Mouse (Mus musculus) spleen, postnatal 14 days (tissue): ENCODE measurements around the gene Gm17657.
"Not testable (repeated sequence)": the region's sequence is repeated elsewhere in the genome, so short reads cannot be mapped to it uniquely, and the experiment has no call there.

Source experiments
- DNase-seq, 2 experiments: peaks; one replicate each; pipeline ENCODE4 v3.0.0; 2021 to 2022; ENCODE audit warnings: low spot score in 2 of 2

Gene Gm17657

DNA sequence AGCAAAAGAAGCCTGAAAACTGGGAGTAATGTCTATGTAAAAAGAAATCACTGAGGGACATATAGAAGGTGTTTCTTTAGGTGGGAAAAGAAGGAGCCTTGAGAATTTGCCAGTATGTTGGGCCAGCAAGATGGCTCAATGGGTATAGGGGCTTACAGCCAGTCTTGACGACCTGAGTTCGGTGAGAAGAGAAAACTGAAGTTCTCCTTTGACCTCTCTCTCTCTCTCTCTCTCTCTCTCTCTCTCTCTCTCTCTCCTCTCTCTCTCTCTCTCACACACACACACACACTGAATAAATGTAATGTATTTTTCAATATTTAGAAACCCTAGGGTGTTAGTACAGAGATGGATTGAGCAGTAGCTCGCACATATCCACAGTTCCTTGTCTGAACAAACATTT, 944 bp downstream of the Gm17657 start:
- DNase-seq, result no peak

DNA sequence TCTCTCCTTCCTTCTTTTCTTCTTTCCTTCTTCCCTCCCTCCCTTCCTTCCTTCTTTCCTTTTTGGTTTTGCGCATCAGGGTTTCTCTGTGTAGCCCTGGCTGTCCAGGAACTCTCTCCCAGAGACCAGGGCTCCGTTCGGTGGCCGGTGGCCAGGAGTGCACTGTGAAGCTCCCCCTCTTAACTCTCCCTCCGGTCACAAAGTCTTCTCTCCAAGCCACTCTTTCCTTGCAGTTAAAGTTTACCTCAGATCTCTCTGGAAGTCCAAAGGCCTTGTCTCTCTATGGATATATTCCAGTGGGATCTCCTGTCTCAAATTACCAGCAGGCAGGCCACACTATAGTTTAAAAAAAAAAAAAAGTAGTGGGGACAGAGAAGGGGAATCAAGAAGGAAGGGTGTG, 4.2 kb downstream of the Gm17657 start:
- no peak for DNase-seq

DNA sequence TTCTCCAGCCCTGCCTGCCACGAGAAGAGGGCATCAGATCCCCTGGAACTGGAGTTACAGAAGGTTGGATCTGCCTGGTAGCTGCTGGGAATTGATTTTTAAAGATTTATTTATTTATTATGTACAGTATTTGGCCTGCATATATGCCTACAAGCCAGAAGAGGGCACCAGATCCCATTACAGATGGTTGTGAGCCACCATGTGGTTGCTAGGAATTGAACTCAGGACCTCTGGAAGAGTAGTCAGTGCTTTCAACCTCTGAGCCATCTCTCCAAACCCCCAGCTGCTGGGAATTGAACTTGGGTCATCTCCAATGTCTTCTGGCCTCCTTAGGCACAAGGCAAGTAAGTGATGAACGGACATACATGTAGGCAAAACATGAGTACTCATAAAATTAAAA, 5.4 kb downstream of the Gm17657 start:
- no peak for DNase-seq

DNA sequence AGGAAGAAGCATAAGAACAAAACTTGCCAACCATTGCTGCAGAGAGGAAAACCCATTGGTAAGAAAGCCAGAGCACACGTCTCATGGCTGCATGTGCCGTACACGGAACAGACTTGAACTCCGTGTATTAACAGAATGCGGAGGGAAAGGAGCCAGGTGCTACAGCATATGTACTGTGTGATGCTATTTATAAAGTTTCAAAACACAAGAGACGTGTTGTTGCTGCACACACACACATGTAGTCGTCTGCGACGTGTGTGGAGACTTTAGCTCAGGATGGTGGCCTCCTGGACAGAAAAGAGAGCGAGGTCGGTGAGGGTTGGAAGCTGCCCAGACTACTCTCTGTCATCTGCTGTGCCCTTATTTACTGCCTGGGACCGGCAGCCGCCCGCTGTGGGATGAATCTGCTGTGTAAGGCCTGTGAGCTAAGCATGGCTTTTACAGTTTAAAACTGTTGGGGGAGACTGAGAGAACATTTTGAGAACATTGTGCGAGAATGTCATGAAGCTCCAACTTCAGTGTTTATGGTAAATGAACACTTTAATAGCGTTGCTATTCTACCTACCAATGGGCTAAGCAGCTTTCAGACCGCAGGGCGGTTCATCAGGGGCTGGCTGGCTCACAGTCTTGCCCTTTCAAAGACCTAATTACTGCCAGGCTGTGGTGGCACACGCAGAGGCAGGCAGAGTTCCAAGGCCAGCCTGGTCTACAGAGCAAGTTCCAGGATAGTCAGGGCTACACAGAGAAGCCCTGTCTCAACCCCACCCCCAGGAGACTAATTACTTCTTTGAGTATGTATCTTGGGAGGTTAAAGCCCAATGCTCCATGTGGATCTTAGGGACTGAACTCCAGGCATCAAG, 6.4 kb downstream of the Gm17657 start:
- no peak for DNase-seq

DNA sequence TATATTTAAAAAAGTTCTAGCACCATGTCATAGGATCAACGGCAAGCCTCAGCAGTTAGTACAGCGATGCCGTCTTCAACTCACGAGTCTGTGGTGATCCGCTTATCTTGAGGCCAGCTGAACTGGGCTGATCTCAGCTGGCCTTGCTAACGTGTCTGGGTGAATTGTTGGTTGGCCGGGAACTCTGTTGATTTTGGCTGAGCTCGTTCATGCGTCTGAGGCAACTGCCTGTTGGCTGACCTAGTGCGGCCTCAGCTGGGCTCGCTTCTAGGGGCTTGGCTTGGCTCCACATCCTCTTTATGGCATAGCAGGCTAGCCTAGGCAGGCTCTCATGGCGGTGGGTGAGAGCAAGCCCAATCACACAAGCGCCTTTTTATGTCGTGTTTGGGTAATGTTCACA, 8.0 kb downstream of the Gm17657 start:
- DNase-seq, result no peak

DNA sequence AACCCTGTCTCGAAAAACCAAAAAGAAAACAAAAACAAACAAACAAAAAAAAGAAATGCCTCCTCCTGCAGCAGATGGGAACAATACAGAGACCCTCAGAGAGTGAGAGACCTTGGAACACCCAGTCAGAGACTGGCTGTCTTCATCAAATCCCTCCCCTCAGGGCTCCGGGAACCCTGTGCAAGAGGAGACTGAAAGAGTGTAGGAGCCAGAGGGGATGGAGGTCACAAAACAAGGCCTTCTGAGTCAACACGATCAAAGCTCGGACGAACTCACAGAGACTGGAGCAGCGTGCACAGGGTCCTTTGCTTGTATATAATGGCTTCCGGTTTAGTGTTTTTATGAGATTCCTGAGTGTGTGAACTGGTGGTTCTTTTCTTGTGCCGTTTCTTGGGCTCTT, 9.0 kb downstream of the Gm17657 start:
- DNase-seq, result no peak

DNA sequence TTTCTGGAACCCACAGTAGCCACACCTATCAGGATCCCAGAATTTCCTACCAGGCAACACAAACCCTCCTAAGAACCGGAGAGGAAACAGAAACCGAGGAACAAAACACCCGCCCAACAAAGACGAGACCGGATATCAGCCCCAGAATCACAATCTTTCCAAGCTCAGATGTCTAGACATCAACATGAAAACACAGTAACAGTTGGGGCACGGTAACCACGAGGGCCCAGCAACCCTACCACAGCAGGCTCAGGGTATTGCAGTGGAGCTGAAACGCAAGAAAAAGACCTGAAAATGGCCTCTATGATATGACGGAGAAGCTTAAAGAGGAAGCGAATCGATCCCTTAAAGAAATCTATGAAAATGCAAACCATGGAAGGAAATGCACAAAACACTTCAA, 15.6 kb downstream of the Gm17657 start:
- DNase-seq, result no peak

DNA sequence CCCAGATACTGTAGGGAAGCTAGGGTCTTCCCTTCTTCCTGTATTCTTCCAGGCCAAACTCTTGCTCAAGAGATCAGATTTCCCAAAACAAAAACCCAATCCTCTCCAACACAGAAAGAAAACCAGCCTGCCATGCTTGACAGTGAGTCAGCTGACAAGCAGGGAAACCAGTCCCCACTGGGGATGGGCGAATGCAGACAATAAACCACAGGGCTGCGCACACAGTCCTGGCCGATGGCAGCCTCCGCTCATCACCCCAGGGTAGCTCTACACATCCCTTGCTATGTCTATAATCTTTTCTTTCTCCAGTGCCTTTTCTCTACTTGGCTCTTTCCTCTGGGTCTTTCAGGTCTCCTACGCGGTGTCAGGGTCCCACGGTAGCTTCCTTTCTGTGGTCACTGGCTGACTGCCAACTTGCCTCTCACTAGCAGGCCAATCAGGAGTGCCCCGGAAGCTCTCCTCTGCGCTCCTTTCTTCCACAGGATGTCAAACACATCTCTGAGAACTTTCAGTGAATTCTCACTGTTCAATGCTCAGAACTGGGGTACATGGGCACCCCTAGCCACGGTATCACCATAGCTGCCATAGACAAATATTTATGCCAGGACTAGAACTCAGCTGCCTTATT, 17.6 kb downstream of the Gm17657 start:
- no peak for DNase-seq

DNA sequence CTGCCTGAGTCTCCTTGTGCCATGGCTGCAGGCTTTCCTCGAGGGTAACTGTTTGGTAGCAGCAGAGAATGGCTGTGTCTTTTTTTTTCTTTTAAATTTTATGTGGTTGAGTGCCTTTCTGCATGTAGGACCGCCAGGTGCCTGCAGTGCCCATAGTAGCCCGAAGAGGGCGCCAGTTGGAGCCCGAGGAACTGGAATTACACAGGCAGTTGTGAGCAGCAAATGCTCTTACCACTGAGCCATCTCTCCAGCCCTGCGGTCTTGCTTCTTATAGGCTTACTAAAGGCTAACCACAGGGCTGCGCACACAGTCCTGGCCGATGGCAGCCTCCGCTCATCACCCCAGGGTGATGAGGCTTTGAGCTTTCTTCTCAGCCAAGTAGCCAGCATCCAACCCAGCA, 18.2 kb downstream of the Gm17657 start:
- DNase-seq, result no peak

DNA sequence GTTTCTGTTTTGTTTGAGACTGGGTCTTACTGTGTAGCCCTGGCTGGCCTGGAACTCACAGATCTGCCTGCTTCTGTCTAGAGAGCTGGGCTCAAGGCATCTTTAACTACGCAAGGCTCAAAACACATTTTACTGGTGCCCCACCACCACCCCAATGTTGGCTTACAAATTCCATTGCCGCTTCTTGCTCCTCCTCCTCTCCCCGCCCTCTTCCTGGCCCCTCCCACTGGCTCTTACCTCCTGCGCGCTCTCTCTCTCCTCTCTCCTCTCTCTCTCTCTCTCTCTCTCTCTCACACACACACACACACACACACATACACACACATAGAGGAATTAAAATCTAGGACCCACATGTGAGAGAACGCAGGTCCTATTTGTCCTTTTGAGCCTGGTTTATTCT, 18.9 kb downstream of the Gm17657 start:
- no peak for DNase-seq

DNA sequence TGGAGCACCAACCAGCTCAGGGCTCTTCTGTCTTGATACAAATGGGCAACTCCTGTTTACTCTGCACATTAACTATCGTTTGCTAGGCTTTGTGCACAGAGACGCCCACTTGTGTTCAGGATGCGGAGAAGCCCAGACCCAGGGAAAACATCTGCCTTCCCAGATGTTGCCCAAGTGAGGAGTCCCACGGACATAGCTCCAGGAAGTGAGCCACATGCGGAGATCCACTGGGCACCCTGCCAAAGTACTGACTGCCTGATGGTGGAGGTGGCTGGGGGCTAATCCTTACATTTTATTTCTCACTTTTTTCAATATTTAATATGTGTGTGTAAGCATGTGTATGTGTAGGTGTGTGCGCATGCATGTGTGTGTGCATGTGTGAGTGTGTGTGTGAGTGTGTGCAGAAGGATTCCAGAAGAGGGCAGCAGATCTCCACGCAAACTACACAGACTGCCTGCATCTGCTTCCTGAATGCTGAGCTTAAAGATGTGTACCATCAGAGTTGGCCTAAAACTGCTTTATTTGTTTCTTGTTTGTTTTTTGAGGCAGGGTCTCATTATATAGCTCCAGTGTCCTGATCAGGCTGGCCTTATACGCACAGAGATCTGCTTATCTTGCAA, 20.8 kb downstream of the Gm17657 start:
- no peak for DNase-seq

DNA sequence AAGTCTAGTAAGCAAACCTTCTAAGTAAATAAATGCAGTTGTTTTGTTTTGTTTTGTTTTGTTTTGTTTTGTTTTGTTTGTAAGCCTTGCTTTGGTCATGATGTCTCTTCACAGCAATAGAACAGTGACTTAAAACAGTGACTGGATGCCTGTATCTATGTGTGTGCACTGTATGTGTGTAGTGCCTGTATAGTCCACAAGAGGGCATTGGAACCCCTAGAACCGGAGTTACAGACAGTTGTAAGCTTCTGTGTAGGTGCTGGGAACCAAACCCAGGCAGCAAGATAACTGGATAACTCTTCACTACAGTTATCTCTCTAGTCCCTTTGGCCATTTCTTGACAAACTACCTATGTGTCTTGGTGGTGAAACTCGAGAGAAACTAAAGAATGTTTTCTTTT, 23.8 kb downstream of the Gm17657 start:
- DNase-seq, result no peak

DNA sequence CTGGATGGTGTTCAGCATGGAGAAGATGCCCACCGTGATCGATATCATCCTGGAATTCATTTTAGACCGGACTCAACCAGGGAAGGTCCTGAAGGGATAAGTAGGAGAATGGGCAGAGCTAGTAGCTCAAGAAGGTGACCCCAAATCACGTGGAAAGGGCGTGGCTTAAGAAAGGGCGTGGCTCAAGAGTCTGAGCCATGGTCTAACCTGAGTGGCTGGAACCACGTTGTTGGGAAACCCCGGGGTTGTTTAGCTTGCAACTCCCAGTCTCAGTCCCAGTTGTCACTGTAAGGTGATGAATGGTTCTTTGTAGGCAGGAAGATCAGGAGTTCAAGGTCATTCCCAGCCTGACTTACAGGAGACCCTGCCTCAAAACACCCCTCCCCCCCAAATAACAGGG, 29.7 kb downstream of the Gm17657 start:
- no peak for DNase-seq

DNA sequence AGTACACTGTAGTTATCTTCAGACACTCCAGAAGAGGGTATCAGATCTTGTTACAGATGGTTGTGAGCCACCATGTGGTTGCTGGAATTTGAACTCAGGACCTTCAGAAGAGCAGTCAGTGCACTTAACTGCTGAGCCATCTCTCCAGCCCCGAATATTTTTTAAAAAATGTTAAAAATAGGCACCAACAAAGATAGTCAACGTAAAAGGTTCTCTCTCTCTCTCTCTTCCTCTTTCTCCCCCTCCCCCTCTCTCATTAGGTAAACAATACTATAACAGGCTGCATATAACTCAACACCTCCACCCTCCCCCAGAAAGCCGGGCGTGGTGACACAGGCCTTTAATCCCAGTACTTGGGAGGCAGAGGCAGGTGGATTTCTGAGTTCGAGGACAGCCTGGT, 30.8 kb downstream of the Gm17657 start:
- not testable (repeated sequence) for DNase-seq

DNA sequence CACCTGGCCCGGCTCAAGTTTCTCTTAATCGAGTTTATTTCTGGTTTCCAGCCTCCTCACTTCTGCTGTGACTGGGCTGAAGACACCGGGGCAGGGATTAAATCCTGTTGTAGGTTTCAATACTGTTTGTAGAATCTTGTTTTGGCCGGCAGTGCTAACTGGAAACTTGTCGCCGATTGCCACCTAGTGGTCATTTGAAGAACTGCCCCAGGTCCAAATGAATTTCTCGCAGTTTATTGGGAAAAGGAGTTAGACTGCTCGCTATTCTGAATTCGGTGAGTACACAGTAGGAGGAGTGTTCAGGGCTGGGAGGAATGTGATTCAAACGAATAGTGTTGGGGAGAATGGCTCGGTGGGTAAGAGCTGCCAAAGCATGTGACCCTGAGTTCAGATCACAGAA, 35.0 kb downstream of the Gm17657 start:
- DNase-seq, result peak; percentile 55 to 79

DNA sequence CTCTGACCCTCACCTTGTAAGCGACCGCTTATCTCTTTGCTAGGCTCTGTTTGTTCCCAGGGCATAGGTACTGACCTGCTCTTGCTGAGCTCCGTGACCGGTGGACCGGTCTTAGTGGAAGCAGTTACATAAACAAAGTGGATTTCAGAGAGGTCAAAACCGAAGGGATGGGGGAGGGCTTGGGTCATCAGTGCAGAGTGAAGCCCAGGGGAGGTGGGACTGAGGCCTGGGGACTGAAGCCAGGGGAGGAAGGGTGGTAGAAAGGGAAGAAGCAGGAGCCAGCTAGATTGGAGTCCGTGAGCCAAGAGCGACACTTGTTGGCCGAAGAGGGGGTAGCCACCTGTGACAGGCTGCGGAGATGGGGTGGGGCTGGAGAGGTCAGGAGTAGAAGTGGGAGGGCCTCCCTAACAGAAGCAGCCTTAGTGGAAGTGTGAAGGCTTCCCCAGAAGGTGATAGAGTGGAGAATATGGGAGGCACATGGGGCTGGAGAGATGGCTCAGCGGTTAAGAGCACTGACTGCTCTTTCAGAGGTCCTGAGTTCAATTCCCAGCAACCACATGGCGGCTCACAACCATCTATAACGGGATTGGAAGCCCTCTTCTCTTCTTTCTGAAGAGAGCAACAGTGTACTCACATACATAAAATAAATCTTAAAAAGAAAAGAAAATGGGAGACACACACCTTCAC, 36.3 kb downstream of the Gm17657 start:
- DNase-seq, result peak; percentile 67 to 73

DNA sequence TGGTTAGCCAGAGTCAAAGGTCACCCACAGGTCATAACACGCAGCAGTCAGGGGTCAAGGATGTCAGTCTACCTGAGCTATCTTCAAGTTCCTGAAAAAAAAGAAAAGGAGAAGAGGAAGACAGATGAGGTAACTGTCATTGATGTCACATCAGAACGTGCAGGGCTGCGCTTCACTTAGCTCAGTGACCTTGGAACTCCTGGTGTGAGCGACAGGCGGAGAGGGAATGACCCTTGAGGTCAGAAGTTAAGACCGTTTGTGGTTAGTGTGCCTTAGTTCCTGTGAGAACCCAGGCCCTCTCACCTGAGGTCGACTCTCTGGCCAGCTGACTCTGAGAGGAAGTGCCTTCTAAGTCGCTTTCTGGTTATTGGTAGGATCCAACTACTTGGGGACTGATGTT, 38.7 kb downstream of the Gm17657 start:
- no peak for DNase-seq

DNA sequence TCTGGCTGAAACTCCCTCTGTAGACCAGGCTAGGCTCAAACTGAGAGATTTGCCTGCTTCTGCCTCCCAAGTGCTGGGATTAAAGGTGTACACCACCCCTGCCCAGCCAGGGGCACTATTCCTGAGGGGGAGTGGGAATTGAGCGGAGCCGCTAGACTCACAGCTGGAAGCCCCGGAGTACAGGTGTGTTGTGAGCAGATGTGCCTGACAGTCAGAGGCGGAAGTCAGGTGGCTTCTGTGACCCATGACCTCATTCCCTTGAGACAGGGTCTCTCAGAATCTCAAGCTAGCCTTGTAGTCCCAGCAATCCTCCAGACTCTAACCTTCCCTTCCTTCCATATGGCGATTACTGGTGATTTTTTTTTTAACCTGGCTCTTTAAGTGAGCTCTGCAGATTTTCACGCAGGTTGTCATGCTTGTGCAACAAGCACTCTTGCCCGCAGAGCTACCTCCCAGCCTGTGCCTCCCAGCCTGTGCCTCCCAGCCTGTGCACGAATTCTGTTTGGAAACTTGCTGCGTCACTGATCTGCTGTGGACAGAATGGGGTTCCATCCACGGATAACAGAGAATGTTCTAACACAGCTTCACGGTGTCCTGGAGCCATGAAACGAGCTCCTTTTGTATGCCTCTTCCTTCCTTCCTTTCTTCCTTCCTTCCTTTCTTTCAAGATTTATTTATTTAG, 40.4 kb downstream of the Gm17657 start:
- DNase-seq, result no peak

DNA sequence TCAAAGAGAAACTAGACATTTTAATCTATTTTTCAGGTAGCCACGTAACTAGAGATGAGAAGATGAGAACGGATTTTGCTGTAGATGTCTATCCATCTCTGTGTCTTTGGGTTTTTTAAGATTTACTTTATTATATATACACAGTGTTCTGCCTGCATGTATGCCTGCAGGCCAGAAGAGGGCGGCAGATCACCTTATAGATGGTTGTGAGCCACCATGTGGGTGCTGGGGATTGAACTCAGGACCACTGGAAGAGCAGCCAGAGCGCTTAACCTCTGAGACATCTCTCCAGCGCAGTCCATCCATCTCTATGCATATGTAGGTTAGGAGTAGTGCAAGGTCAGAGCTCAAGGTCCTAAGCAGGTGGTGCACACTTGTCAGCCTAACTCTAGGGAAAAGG, 45.7 kb downstream of the Gm17657 start:
- no peak for DNase-seq

DNA sequence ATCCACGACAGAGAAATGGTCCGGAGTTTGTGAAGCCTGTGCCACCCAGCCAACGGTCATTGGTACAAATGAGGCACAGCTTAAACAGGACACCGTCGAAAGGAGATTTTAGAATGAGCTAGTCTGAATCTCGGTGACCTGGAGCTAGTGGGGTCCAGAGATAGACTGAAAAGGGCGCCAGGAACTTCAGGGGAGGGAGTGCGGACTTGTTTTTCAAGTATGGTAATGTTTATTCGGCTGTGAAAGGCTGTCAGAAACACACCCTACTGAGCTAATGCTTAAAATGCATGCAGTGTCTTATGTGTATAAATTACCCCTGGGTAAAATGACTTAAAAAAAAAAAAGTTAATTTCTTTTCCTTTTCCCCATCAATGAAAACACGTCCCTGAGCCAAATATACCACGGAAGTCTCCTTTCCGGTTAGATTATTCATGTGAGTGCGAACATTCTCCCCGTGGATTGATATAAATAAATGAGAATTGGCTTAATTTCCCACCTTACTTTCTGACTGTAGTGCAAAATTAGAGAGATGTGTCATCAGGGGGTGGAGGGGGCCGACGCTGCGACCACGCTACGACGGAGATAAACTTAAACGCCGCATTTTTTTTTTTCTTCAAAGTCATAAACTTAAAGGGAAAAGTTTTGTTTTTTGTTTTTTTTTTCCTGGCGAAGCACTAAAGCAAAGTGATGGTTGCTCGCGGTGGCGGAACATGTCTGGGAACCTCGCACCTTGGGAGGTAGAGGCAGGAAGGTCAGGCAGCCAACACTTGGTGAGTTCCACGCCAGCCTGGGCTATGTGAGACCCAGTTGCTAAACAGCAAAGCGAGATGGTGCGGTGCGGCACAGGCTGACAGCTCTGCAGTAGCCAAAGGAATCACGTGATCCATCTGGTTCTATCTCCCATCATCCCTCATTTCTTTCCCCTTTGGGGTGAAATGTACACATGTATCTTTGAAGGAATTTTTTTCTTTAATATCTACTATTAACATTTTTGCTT, 46.5 kb downstream of the Gm17657 start:
- DNase-seq, result peak in 1 of 2 experiments; percentile 28
